Mouse (Mus musculus): ENCODE measurements around the gene Dcaf12. TPM values are rescaled to one million over a fixed set of nuclear protein-coding genes. Genes with fewer than 3 reads are reported as not detected.

The Dcaf12 gene
- polyA plus RNA-seq, 1 experiment from 2014 or later, result 87.8 TPM

- 68% methylated on average over 5 of the region's 5 CpGs for WGBS (ENCODE audit: insufficient replicate concordance)
- no peak overlapping the region for H3K27ac ChIP-seq (ENCODE audit: low read length)
- no peak for ATAC-seq (ENCODE audit: low read depth)
These were observed 3.6 kb upstream of the Dcaf12 start for GRCm38 (mm10) chr4:41318267-41318666.

GRCm38 (mm10) chr4:41315173-41315572, 484 bp upstream of the Dcaf12 start:
- Histone ChIP-seq H3K4me3 (ENCODE audit: low read depth, low read length) (peak overlapping the region; percentile 100), H3K9me3 (replicated peaks; ENCODE audit: control insufficient read depth, low read length) (no peaks in the 10 kb centered on the region), H3K27ac (ENCODE audit: low read length) (peak overlapping the region; percentile 99), H3K27me3 (ENCODE audit: control insufficient read depth, insufficient read depth, low read depth, low read length) (no peaks in the 10 kb centered on the region), H3K36me3 (ENCODE audit: control insufficient read depth, insufficient read depth) (peaks cover 20% of the 10 kb centered on the region), H3K4me1 (ENCODE audit: control insufficient read depth, low read depth, low read length) (peaks cover 32% of the 10 kb centered on the region), H3K4me2 (ENCODE audit: low read depth, low read length) (peak overlapping the region; percentile 91), H3K9ac (ENCODE audit: low read depth, low read length) (peak overlapping the region; percentile 100)
- no peak for ATAC-seq (ENCODE audit: low read depth)
- 48% methylated on average over 8 of the region's 8 CpGs for WGBS (ENCODE audit: insufficient replicate concordance)

More at GRCm38 (mm10) chr4:41318267-41318666, 3.6 kb upstream of the Dcaf12 start:
- no peaks in the 10 kb centered on the region for H3K9me3 ChIP-seq (replicated peaks; ENCODE audit: control insufficient read depth, low read length)
- no peaks in the 10 kb centered on the region for H3K27me3 ChIP-seq (ENCODE audit: control insufficient read depth, insufficient read depth, low read depth, low read length)
- peaks cover 10% of the 10 kb centered on the region for H3K4me1 ChIP-seq (ENCODE audit: control insufficient read depth, low read depth, low read length)
- no peak overlapping the region for H3K4me3 ChIP-seq (ENCODE audit: low read depth, low read length)
- no peak overlapping the region for H3K4me2 ChIP-seq (ENCODE audit: low read depth, low read length)
- H3K9ac ChIP-seq (ENCODE audit: low read depth, low read length), result no peak overlapping the region
- no peaks in the 10 kb centered on the region for H3K36me3 ChIP-seq (ENCODE audit: control insufficient read depth, insufficient read depth)

GRCm38 (mm10) chr4:41313722-41314121, 967 bp downstream of the Dcaf12 start:
- Histone ChIP-seq H3K4me3 (ENCODE audit: low read depth, low read length) (peak overlapping the region; percentile 100), H3K36me3 (ENCODE audit: control insufficient read depth, insufficient read depth) (peaks cover 30% of the 10 kb centered on the region), H3K4me1 (ENCODE audit: control insufficient read depth, low read depth, low read length) (peaks cover 33% of the 10 kb centered on the region), H3K27me3 (ENCODE audit: control insufficient read depth, insufficient read depth, low read depth, low read length) (no peaks in the 10 kb centered on the region), H3K27ac (ENCODE audit: low read length) (peak overlapping the region; percentile 99), H3K4me2 (ENCODE audit: low read depth, low read length) (peak overlapping the region; percentile 70), H3K9me3 (replicated peaks; ENCODE audit: control insufficient read depth, low read length) (no peaks in the 10 kb centered on the region), H3K9ac (ENCODE audit: low read depth, low read length) (peak overlapping the region; percentile 100)
- no peak for ATAC-seq (ENCODE audit: low read depth)
- WGBS (ENCODE audit: insufficient replicate concordance), result 15% methylated on average over 14 of the region's 14 CpGs

GRCm38 (mm10) chr4:41310567-41311563, 3.8 kb downstream of the Dcaf12 start:
- peaks cover 37% of the 10 kb centered on the region for H3K4me1 ChIP-seq (ENCODE audit: control insufficient read depth, low read depth, low read length)
- peak overlapping the region; percentile 70 for H3K4me2 ChIP-seq (ENCODE audit: low read depth, low read length)
- no peaks in the 10 kb centered on the region for H3K27me3 ChIP-seq (ENCODE audit: control insufficient read depth, insufficient read depth, low read depth, low read length)
- 0 out of 2 replicates have a peak overlapping the region, but pooled peaks have one; percentile 3 for H3K4me3 ChIP-seq (ENCODE audit: low read depth, low read length)
- peak overlapping the region; percentile 52 for H3K27ac ChIP-seq (ENCODE audit: low read length)
- no peak for ATAC-seq (ENCODE audit: low read depth)
- no peaks in the 10 kb centered on the region for H3K9me3 ChIP-seq (replicated peaks; ENCODE audit: control insufficient read depth, low read length)
- WGBS (ENCODE audit: insufficient replicate concordance), result 52% methylated on average over 9 of the region's 9 CpGs
- H3K36me3 ChIP-seq (ENCODE audit: control insufficient read depth, insufficient read depth), result peaks cover 49% of the 10 kb centered on the region
- no peak overlapping the region for H3K9ac ChIP-seq (ENCODE audit: low read depth, low read length)

- peaks cover 36% of the 10 kb centered on the region for H3K4me1 ChIP-seq (ENCODE audit: control insufficient read depth, low read depth, low read length)
- no peaks in the 10 kb centered on the region for H3K27me3 ChIP-seq (ENCODE audit: control insufficient read depth, insufficient read depth, low read depth, low read length)
- no peak for ATAC-seq (ENCODE audit: low read depth)
- no peak overlapping the region for H3K4me2 ChIP-seq (ENCODE audit: low read depth, low read length)
- no peak overlapping the region for H3K27ac ChIP-seq (ENCODE audit: low read length)
- H3K9me3 ChIP-seq (replicated peaks; ENCODE audit: control insufficient read depth, low read length), result no peaks in the 10 kb centered on the region
- no peak overlapping the region for H3K4me3 ChIP-seq (ENCODE audit: low read depth, low read length)
- 75% methylated on average over 6 of the region's 6 CpGs for WGBS (ENCODE audit: insufficient replicate concordance)
- H3K9ac ChIP-seq (ENCODE audit: low read depth, low read length), result no peak overlapping the region
- peaks cover 58% of the 10 kb centered on the region for H3K36me3 ChIP-seq (ENCODE audit: control insufficient read depth, insufficient read depth)
These were observed 7.3 kb downstream of the Dcaf12 start for GRCm38 (mm10) chr4:41307406-41307805.

GRCm38 (mm10) chr4:41304302-41304701, 10.4 kb downstream of the Dcaf12 start:
- peak overlapping the region; percentile 3; the same call in 1 of the 2 replicates for H3K27ac ChIP-seq (ENCODE audit: low read length)
- H3K4me1 ChIP-seq (ENCODE audit: control insufficient read depth, low read depth, low read length), result peaks cover 23% of the 10 kb centered on the region
- no peak overlapping the region for H3K9ac ChIP-seq (ENCODE audit: low read depth, low read length)
- WGBS (ENCODE audit: insufficient replicate concordance), result 25% methylated on average over 3 of the region's 3 CpGs
- no peaks in the 10 kb centered on the region for H3K9me3 ChIP-seq (replicated peaks; ENCODE audit: control insufficient read depth, low read length)
- no peaks in the 10 kb centered on the region for H3K27me3 ChIP-seq (ENCODE audit: control insufficient read depth, insufficient read depth, low read depth, low read length)
- ATAC-seq (ENCODE audit: low read depth), result no peak
- H3K36me3 ChIP-seq (ENCODE audit: control insufficient read depth, insufficient read depth), result peaks cover 64% of the 10 kb centered on the region
- H3K4me2 ChIP-seq (ENCODE audit: low read depth, low read length), result peak overlapping the region; percentile 12; the same call in 1 of the 2 replicates
- H3K4me3 ChIP-seq (ENCODE audit: low read depth, low read length), result no peak overlapping the region

- Histone ChIP-seq H3K36me3 (ENCODE audit: control insufficient read depth, insufficient read depth) (peaks cover 65% of the 10 kb centered on the region), H3K9ac (ENCODE audit: low read depth, low read length) (no peak overlapping the region), H3K4me3 (ENCODE audit: low read depth, low read length) (no peak overlapping the region), H3K4me2 (ENCODE audit: low read depth, low read length) (no peak overlapping the region), H3K27ac (ENCODE audit: low read length) (peak overlapping the region; percentile 8; the same call in 1 of the 2 replicates), H3K4me1 (ENCODE audit: control insufficient read depth, low read depth, low read length) (peaks cover 21% of the 10 kb centered on the region), H3K9me3 (replicated peaks; ENCODE audit: control insufficient read depth, low read length) (no peaks in the 10 kb centered on the region), H3K27me3 (ENCODE audit: control insufficient read depth, insufficient read depth, low read depth, low read length) (no peaks in the 10 kb centered on the region)
- no peak for ATAC-seq (ENCODE audit: low read depth)
- 73% methylated on average over 7 of the region's 7 CpGs for WGBS (ENCODE audit: insufficient replicate concordance)
These were observed 11.0 kb downstream of the Dcaf12 start for GRCm38 (mm10) chr4:41303671-41304070.

- H3K27ac ChIP-seq (ENCODE audit: low read length), result no peak overlapping the region
- H3K9me3 ChIP-seq (replicated peaks; ENCODE audit: control insufficient read depth, low read length), result no peaks in the 10 kb centered on the region
- ATAC-seq (ENCODE audit: low read depth), result no peak
- no peak overlapping the region for H3K9ac ChIP-seq (ENCODE audit: low read depth, low read length)
- H3K4me3 ChIP-seq (ENCODE audit: low read depth, low read length), result no peak overlapping the region
- H3K36me3 ChIP-seq (ENCODE audit: control insufficient read depth, insufficient read depth), result peaks cover 87% of the 10 kb centered on the region
- peaks cover 4% of the 10 kb centered on the region for H3K4me1 ChIP-seq (ENCODE audit: control insufficient read depth, low read depth, low read length)
- no peaks in the 10 kb centered on the region for H3K27me3 ChIP-seq (ENCODE audit: control insufficient read depth, insufficient read depth, low read depth, low read length)
- 86% methylated on average over 5 of the region's 5 CpGs for WGBS (ENCODE audit: insufficient replicate concordance)
- H3K4me2 ChIP-seq (ENCODE audit: low read depth, low read length), result no peak overlapping the region
These were observed 15.7 kb downstream of the Dcaf12 start for GRCm38 (mm10) chr4:41298976-41299375.

GRCm38 (mm10) chr4:41295960-41296359, 18.7 kb downstream of the Dcaf12 start:
- 90% methylated on average over 7 of the region's 7 CpGs for WGBS (ENCODE audit: insufficient replicate concordance)
- no peak overlapping the region for H3K4me2 ChIP-seq (ENCODE audit: low read depth, low read length)
- no peaks in the 10 kb centered on the region for H3K27me3 ChIP-seq (ENCODE audit: control insufficient read depth, insufficient read depth, low read depth, low read length)
- ATAC-seq (ENCODE audit: low read depth), result no peak
- H3K9me3 ChIP-seq (replicated peaks; ENCODE audit: control insufficient read depth, low read length), result no peaks in the 10 kb centered on the region
- peaks cover 91% of the 10 kb centered on the region for H3K36me3 ChIP-seq (ENCODE audit: control insufficient read depth, insufficient read depth)
- H3K27ac ChIP-seq (ENCODE audit: low read length), result no peak overlapping the region
- H3K4me1 ChIP-seq (ENCODE audit: control insufficient read depth, low read depth, low read length), result no peaks in the 10 kb centered on the region
- H3K4me3 ChIP-seq (ENCODE audit: low read depth, low read length), result no peak overlapping the region
- H3K9ac ChIP-seq (ENCODE audit: low read depth, low read length), result no peak overlapping the region
